Mouse (Mus musculus) kidney, postnatal 0 days (tissue): Measurements from ENCODE around the gene Utrn. TPM values are rescaled to one million over a fixed set of nuclear protein-coding genes. Genes with fewer than 3 reads are reported as not detected.
A peak's percentile ranks its signal among the peaks of the same experiment; 100 is the strongest.

Source experiments
- ATAC-seq: fragments of 200-750 bp; cut with Nextera tagmentation; replicated peaks from 2 replicates; pipeline ENCODE4 v1.8.0; 2017; ENCODE audit warnings: low read depth, moderate number of reproducible peaks, moderate TSS enrichment, moderate library complexity; ENCODE audit not compliant: low FRiP score
- DNase-seq: peaks from one replicate; pipeline ENCODE4 v3.0.0-alpha.2; 2016; ENCODE audit warnings: low spot score
- H3K27ac ChIP-seq: fragments of 300-500 bp; sonication (generic); 2 replicates; pipeline ENCODE4 v1.5.1; 2014; ENCODE audit warnings: mild to moderate bottlenecking
- H3K27me3 ChIP-seq: fragments of 300-500 bp; sonication (generic); 2 replicates; pipeline ENCODE4 v1.6.1; 2014; ENCODE audit warnings: low read length, mixed read lengths; ENCODE audit not compliant: insufficient read depth
- H3K36me3 ChIP-seq: fragments of 300-500 bp; sonication (generic); 2 replicates; pipeline ENCODE4 v1.6.1; 2014; ENCODE audit warnings: low read length, mixed read lengths; ENCODE audit not compliant: insufficient read depth
- H3K4me1 ChIP-seq: fragments of 300-500 bp; sonication (generic); replicated peaks from 2 replicates; pipeline ENCODE4 v1.6.1; 2014; ENCODE audit warnings: antibody characterized with exemption, low read length, mixed read lengths; ENCODE audit not compliant: insufficient read depth
- H3K4me2 ChIP-seq: fragments of 300-500 bp; sonication (generic); 2 replicates; pipeline ENCODE4 v1.6.1; 2014; ENCODE audit warnings: mild to moderate bottlenecking, low read length, moderate library complexity, mixed read lengths
- H3K4me3 ChIP-seq: fragments of 300-500 bp; sonication (generic); replicated peaks from 2 replicates; pipeline ENCODE4 v1.5.1; 2014; ENCODE audit warnings: low read depth, low read length
- H3K9ac ChIP-seq: fragments of 300-500 bp; sonication (generic); 2 replicates; pipeline ENCODE4 v1.6.1; 2014; ENCODE audit warnings: low read depth, low read length
- H3K9me3 ChIP-seq: fragments of 300-500 bp; sonication (generic); replicated peaks from 2 replicates; pipeline ENCODE4 v1.6.1; 2016; ENCODE audit warnings: low read length, inconsistent platforms, mixed read lengths
- CTCF ChIP-seq: IDR thresholded peaks from 2 replicates; pipeline ENCODE4 v1.5.1; 2016; ENCODE audit warnings: antibody characterized with exemption, low read depth, mild to moderate bottlenecking, moderate library complexity
- WGBS: fragments of 180-500 bp; shearing (Covaris S2); extraction: QIAGEN DNeasy Blood & Tissue Kit; methylation state at CpG from one replicate; pipeline ENCODE4 v1.1.7; 2014; 5-methylcytosine and 5-hydroxymethylcytosine counted together
- polyA plus RNA-seq: library from polyadenylated mRNA; unstranded; fragments of >200 nt; fragmentation: Nextera tagmentation; extraction: Ambion mirVana; gene quantifications from 2 replicates; pipeline ENCODE4 v1.2.1, GENCODE M21; 2015

Utrn gene
- polyA plus RNA-seq, 1 experiment from 2014 or later = 59.0 TPM

DNA sequence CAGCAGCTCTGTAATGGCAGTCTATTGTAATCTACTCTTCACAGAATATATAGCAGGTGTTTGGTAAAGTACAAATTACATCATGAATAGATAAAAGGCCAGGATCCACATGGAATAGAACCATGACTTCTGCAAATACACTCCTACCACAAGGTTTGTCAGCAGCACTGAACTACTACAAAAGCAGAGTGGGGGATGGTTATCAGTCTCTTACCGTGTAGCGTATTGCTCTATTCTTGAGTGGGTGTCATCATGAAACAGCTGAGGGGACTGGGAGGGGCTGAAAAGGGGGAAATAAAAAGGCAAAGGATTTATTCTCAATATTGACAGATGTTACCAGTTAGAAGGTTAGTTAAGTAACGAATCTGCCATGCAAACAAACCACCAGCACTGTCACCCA lies 454.2 kb downstream of the Utrn start:
- WGBS = 95% methylated on average over 3 of the region's 3 CpGs
- Histone ChIP-seq H3K9ac (no peak overlapping the region), H3K4me1 (no peaks in the 10 kb centered on the region), H3K27me3 (no peaks in the 10 kb centered on the region), H3K9me3 (no peaks in the 10 kb centered on the region), H3K4me2 (no peak overlapping the region), H3K27ac (no peak overlapping the region), H3K4me3 (no peak overlapping the region), H3K36me3 (peaks cover 5% of the 10 kb centered on the region; the same call in 1 of the 2 replicates)
- DNase-seq (no peak), ATAC-seq (no peak)
- no peak for TF ChIP-seq CTCF

DNA sequence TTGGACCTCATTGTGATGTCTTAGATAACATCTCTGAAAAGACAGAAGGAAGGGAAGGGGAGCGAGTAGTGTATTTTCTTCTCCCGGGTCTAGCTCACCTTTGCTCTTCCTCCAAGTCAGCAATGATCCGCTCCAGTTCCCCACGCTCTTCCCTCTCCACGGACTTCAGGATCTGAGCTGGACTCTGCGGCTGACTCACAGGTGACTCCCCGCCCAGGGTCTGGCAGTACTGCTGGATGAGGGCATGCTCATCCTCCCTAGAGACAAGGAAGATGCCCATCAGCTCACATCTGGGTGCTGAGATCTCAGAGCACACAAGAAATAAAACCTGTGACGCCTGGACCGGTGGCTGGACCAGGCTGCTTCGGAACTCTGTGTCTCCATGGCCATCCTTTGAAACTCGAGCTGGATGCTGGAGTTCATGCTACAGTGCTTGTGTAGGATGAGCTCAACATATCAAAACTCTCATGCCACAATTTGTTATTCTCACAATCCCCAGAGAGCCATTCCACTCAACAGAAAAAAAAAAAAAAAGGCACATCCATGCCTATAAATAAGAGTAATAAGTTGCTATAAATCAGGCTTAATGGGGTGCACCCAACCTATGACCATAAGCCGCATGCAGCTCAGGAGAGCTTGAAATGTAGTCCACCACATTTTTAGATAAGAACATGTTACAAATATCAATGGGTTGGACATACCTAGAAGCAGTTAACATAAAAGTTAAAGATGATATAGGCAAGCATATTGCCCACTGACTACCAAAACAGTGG lies 462.6 kb downstream of the Utrn start:
- Histone ChIP-seq H3K4me3 (no peak overlapping the region), H3K27me3 (no peaks in the 10 kb centered on the region), H3K9ac (no peak overlapping the region), H3K4me1 (no peaks in the 10 kb centered on the region), H3K4me2 (no peak overlapping the region), H3K36me3 (peaks cover 24% of the 10 kb centered on the region; the same call in 1 of the 2 replicates), H3K27ac (no peak overlapping the region), H3K9me3 (no peaks in the 10 kb centered on the region)
- 35% methylated on average over 12 of the region's 12 CpGs for WGBS
- peak; percentile 49 for ATAC-seq
- peak; percentile 25 for DNase-seq
- TF ChIP-seq CTCF = no peak

GRCm38 (mm10) chr10:12399450-12399849 lies 469.7 kb downstream of the Utrn start:
- DNase-seq = no peak

GRCm38 (mm10) chr10:12380139-12380538 lies 489.0 kb downstream of the Utrn start:
- Histone ChIP-seq H3K4me2 (no peak overlapping the region), H3K27me3 (no peaks in the 10 kb centered on the region), H3K4me3 (no peak overlapping the region), H3K36me3 (0 out of 2 replicates have a peak, but pooled peaks cover 3% of the 10 kb centered on the region), H3K27ac (no peak overlapping the region), H3K9me3 (no peaks in the 10 kb centered on the region), H3K9ac (no peak overlapping the region), H3K4me1 (no peaks in the 10 kb centered on the region)
- 96% methylated on average over 1 of the region's 1 CpGs for WGBS
- no peak for ATAC-seq
- no peak for TF ChIP-seq CTCF
- no peak for DNase-seq

More at GRCm38 (mm10) chr10:12399450-12399849, 469.7 kb downstream of the Utrn start:
- Histone ChIP-seq H3K27me3 (no peaks in the 10 kb centered on the region), H3K4me3 (no peak overlapping the region), H3K4me2 (no peak overlapping the region), H3K36me3 (peaks cover 26% of the 10 kb centered on the region), H3K9me3 (no peaks in the 10 kb centered on the region), H3K27ac (no peak overlapping the region), H3K4me1 (no peaks in the 10 kb centered on the region), H3K9ac (no peak overlapping the region)
- no peak for TF ChIP-seq CTCF
- no peak for ATAC-seq
- WGBS = 79% methylated on average over 2 of the region's 2 CpGs

DNA sequence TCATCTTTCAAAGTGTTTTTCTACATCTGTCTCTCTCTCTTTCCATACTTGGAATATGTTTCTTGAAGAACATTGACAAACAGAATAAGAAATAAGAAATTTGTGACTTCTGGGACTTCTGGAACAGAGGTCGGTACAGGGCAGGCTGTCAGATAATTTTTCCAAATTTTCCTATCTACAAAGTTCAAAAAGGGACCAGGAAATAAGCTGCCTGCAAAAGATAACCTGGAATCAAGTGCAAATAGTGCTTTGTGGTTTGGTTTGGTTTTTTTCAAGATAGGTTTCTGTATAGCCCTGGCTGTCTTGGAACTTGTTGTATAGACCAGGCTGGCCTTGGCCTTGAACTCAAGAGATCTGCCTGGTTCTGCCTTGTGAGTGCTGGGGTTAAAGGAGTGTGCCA lies 490.0 kb downstream of the Utrn start:
- no peaks in the 10 kb centered on the region for H3K27me3 ChIP-seq
- H3K4me2 ChIP-seq = no peak overlapping the region
- 89% methylated on average over 1 of the region's 1 CpGs for WGBS
- no peaks in the 10 kb centered on the region for H3K9me3 ChIP-seq
- no peak overlapping the region for H3K4me3 ChIP-seq
- no peak for ATAC-seq
- 0 out of 2 replicates have a peak, but pooled peaks cover 3% of the 10 kb centered on the region for H3K36me3 ChIP-seq
- H3K4me1 ChIP-seq = no peaks in the 10 kb centered on the region
- no peak for TF ChIP-seq CTCF
- H3K27ac ChIP-seq = no peak overlapping the region
- no peak overlapping the region for H3K9ac ChIP-seq
- DNase-seq = no peak

DNA sequence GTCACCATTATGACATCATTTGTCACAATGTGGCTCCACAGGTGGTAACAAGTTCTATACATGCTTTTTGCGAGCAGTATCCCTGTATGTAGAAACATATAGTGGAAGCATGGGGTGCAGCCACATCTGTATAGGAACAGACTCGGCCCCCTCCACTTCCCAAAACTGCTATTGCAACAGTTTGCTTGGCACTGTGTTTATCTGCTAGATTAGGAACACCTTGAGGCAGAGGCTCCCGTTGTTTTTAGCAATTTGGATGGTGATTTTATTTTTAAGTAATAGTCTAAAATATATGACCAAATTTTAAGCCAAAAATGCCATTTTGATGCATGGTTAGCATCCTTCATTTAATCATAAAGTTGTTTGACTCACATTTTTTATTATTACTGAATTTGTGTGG lies 491.4 kb downstream of the Utrn start:
- no peak overlapping the region for H3K4me3 ChIP-seq
- no peaks in the 10 kb centered on the region for H3K9me3 ChIP-seq
- WGBS = 76% methylated on average over 3 of the region's 3 CpGs
- H3K9ac ChIP-seq = no peak overlapping the region
- TF ChIP-seq CTCF = no peak
- no peaks in the 10 kb centered on the region for H3K27me3 ChIP-seq
- H3K36me3 ChIP-seq = no peaks in the 10 kb centered on the region
- H3K4me2 ChIP-seq = no peak overlapping the region
- DNase-seq (no peak), ATAC-seq (no peak)
- H3K27ac ChIP-seq = no peak overlapping the region
- no peaks in the 10 kb centered on the region for H3K4me1 ChIP-seq
